Mouse (Mus musculus): ENCODE results near the gene Pex11b. TPM values are rescaled to one million over a fixed set of nuclear protein-coding genes. Genes with fewer than 3 reads are reported as not detected.
A peak's percentile ranks its signal among the peaks of the same experiment; 100 is the strongest.
"Not testable (repeated sequence)": the region's sequence is repeated elsewhere in the genome, so short reads cannot be mapped to it uniquely, and the experiment has no call there.

Pex11b gene
- total RNA-seq, 2 experiments from 2014 or later, result 49.2 to 49.7 TPM

- no peak for DNase-seq (ENCODE audit: low spot score in 2 of 2)
- intact Hi-C loops (cut with DNase I), result no loop called here
Observed at GRCm38 (mm10) chr3:96603311-96603710, 31.9 kb upstream of the Pex11b start.

GRCm38 (mm10) chr3:96606007-96606406 lies 29.2 kb upstream of the Pex11b start:
- DNase-seq (ENCODE audit: low spot score in 2 of 2); intact Hi-C loops (cut with DNase I): not testable (repeated sequence)

- intact Hi-C loops (cut with DNase I), result no loop called here
- DNase-seq (ENCODE audit: low spot score in 2 of 2), result no peak
Observed at GRCm38 (mm10) chr3:96606618-96607017, 28.6 kb upstream of the Pex11b start.

- DNase-seq (ENCODE audit: low spot score in 2 of 2), result no peak
- intact Hi-C loops (cut with DNase I), result no loop called here
Observed at GRCm38 (mm10) chr3:96617941-96618340, 17.2 kb upstream of the Pex11b start.

GRCm38 (mm10) chr3:96623201-96623600 lies 12.0 kb upstream of the Pex11b start:
- intact Hi-C loops (cut with DNase I), result no loop called here
- DNase-seq (ENCODE audit: low spot score in 2 of 2), result no peak

GRCm38 (mm10) chr3:96629729-96630600 lies 5.2 kb upstream of the Pex11b start, which contains the start of gene Rbm8a:
Rbm8a (plus strand) TSS chr3:96629933.
- peak; percentile 97 to 98 for DNase-seq (ENCODE audit: low spot score in 2 of 2)
- intact Hi-C loops (cut with DNase I), result loop anchor here (2.0 kb wide), 1 partner anchor 29 kb away; the partner anchor contains the start of gene Lix1l

- intact Hi-C loops (cut with DNase I), result no loop called here
Observed at GRCm38 (mm10) chr3:96632058-96632457, 3.1 kb upstream of the Pex11b start.

GRCm38 (mm10) chr3:96634015-96634414 lies 1.2 kb upstream of the Pex11b start:
- no peak for DNase-seq (ENCODE audit: low spot score in 2 of 2)
- intact Hi-C loops (cut with DNase I), result no loop called here

More at GRCm38 (mm10) chr3:96632058-96632457, 3.1 kb upstream of the Pex11b start:
- no peak for DNase-seq (ENCODE audit: low spot score in 2 of 2)

GRCm38 (mm10) chr3:96635906-96636305 lies 730 bp downstream of the Pex11b start:
- no peak for DNase-seq (ENCODE audit: low spot score in 2 of 2)
- intact Hi-C loops (cut with DNase I), result loop anchor here (5.0 kb wide), 1 partner anchor 89 kb away; no protein-coding TSS in a partner anchor

GRCm38 (mm10) chr3:96636448-96636847 lies 1.3 kb downstream of the Pex11b start:
- no peak for DNase-seq (ENCODE audit: low spot score in 2 of 2)
- intact Hi-C loops (cut with DNase I), result loop anchor here (5.0 kb wide), 1 partner anchor 89 kb away; no protein-coding TSS in a partner anchor

- peak; percentile 59 to 66 for DNase-seq (ENCODE audit: low spot score in 2 of 2)
- intact Hi-C loops (cut with DNase I), result loop anchor here (5.0 kb wide), 1 partner anchor 92 kb away; no protein-coding TSS in a partner anchor
Observed at GRCm38 (mm10) chr3:96639219-96639618, 4.0 kb downstream of the Pex11b start.

GRCm38 (mm10) chr3:96645018-96645649 lies 10.0 kb downstream of the Pex11b start, which contains the start of gene Itga10:
Itga10 (plus strand) TSS chr3:96645584.
- DNase-seq (ENCODE audit: low spot score in 2 of 2), result peak in 1 of 2 experiments; percentile 22
- intact Hi-C loops (cut with DNase I), result no loop called here

GRCm38 (mm10) chr3:96647365-96647764 lies 12.2 kb downstream of the Pex11b start:
- no peak for DNase-seq (ENCODE audit: low spot score in 2 of 2)
- intact Hi-C loops (cut with DNase I), result no loop called here

- intact Hi-C loops (cut with DNase I), result no loop called here
- DNase-seq (ENCODE audit: low spot score in 2 of 2), result no peak
Observed at GRCm38 (mm10) chr3:96660901-96661300, 25.7 kb downstream of the Pex11b start.

GRCm38 (mm10) chr3:96662731-96663316 lies 27.6 kb downstream of the Pex11b start:
- intact Hi-C loops (cut with DNase I), result no loop called here
- no peak for DNase-seq (ENCODE audit: low spot score in 2 of 2)

GRCm38 (mm10) chr3:96663432-96664239 lies 28.5 kb downstream of the Pex11b start:
- intact Hi-C loops (cut with DNase I), result no loop called here
- peak; percentile 89 to 92 for DNase-seq (ENCODE audit: low spot score in 2 of 2)

- DNase-seq (ENCODE audit: low spot score in 2 of 2); intact Hi-C loops (cut with DNase I): not testable (repeated sequence)
Observed at GRCm38 (mm10) chr3:96665732-96666363, 30.7 kb downstream of the Pex11b start.

GRCm38 (mm10) chr3:96666916-96667315 lies 31.7 kb downstream of the Pex11b start:
- intact Hi-C loops (cut with DNase I), result no loop called here
- no peak for DNase-seq (ENCODE audit: low spot score in 2 of 2)

GRCm38 (mm10) chr3:96667316-96667715 lies 32.1 kb downstream of the Pex11b start:
- intact Hi-C loops (cut with DNase I), result no loop called here
- DNase-seq (ENCODE audit: low spot score in 2 of 2), result no peak
